Mouse (Mus musculus) kidney, postnatal 36 days (tissue): Measurements from ENCODE around the gene Odc1.

Experiments
- DNase-seq, 2 experiments: peaks; one replicate each; pipeline ENCODE4 v3.0.0; 2021 to 2022; ENCODE audit warnings: mixed read lengths in 2 of 2

Gene Odc1

DNA sequence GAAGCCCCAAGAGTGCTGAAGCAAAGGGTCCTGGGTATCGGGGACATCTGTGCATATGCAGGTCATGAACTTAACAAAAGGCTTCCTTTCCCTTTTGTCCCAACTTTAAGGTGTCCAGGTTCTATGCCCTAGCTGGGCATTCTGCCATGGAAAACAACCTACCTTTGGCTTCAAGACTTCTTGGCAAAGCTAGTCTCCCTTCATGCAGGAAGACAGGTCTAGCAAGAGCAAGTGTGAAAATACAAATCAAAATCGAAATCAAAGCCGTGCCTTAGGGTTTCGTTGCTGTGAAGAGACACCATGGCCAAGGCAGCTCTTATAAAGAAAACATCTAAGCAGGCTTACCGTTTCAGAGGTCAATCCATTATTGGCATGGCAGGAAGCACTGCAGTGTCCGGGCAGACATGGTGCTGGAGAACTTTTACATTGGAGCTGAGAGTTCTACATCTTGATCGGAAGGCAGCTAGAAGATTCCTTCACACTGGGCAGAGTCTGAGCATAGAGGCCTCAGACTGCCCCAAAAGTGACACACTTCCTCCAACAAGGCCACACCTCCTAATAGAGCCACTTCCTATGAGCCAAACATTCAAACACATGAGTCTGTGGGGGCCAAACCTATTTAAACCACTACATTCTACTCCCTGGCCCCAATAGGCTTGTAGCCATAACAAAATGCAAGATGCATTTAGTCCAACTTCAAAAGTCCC lies 44.5 kb downstream of the Odc1 start:
- peak; percentile 19 to 21 for DNase-seq

GRCm38 (mm10) chr12:17591249-17591648 lies 46.7 kb downstream of the Odc1 start:
- DNase-seq: no peak

DNA sequence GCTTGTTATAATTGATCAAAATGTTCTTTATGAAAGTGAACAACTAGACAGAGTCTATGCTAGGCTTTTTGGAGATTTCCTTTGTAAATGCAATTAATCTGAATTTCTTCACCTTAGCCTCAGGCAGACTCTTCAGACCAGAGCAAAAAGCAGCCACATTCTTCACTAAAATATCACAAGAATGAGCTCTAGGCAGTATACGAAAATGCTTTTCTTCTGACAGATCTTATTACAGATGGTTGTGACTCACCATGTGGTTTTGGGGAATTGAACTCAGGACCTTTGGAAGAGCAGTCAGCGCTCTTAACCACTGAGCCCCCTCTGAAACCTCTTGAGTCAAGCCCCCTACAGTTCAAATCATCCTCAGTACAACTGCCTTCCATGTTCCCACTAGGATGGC lies 49.4 kb downstream of the Odc1 start:
- DNase-seq: no peak

- DNase-seq: no peak
Observed at GRCm38 (mm10) chr12:17594701-17595100, 50.1 kb downstream of the Odc1 start.

GRCm38 (mm10) chr12:17595166-17595565 lies 50.6 kb downstream of the Odc1 start:
- no peak for DNase-seq
